Comparison of ENCODE assay signal across 8 mouse cellular contexts in genomic region chr5:127632167-127633145, GRCm38 (mm10). TPM values are rescaled to one million over a fixed set of nuclear protein-coding genes. Genes with fewer than 3 reads are reported as not detected.
A peak's percentile ranks its signal among the peaks of the same experiment; 100 is the strongest.
DNase-seq lines count a peak whose midpoint lies in the region; ATAC-seq lines count a peak whose summit lies in the region.

Gene Glt1d1, plus strand, starts transcription at chr5:127632262.
Gene Slc15a4, minus strand, starts transcription at chr5:127632897.

- DNase-seq in layer of hippocampus, adult 18-20 months (ENCODE audit: low spot score in 2 of 2), result peak in 1 of 2 experiments; percentile 46
- no peak for DNase-seq in layer of hippocampus, adult 9-10 months (ENCODE audit: low spot score)
- peak; percentile 65 to 73 for DNase-seq in cerebellum, postnatal 10 days
- DNase-seq in hindbrain, embryonic 10.5 days (ENCODE audit: low spot score), result peak; percentile 63
- DNase-seq in layer of hippocampus, postnatal 25 days (ENCODE audit: extremely low spot score in 1 of 2, low spot score in 1 of 2), result peak in 1 of 2 experiments; percentile 40
- DNase-seq in yolk sac, embryonic 10.5 days (ENCODE audit: low spot score), result no peak
- DNase-seq in gastrocnemius, postnatal 36 days, result no peak

- H3K27ac ChIP-seq in hindbrain, embryonic 10.5 days, result peak within 1 kb of the TSS; percentile 90
- peak within 1 kb of the TSS; percentile 42 for H3K27ac ChIP-seq in midbrain, embryonic 12.5 days (replicated peaks)

- H3K4me3 ChIP-seq in hindbrain, embryonic 10.5 days, result peak within 1 kb of the TSS; percentile 73
- peak within 1 kb of the TSS; percentile 64 for H3K4me3 ChIP-seq in midbrain, embryonic 12.5 days

- peaks cover 29% of the 10 kb centered on the region for H3K27me3 ChIP-seq in hindbrain, embryonic 10.5 days (ENCODE audit: insufficient read depth, poor library complexity, severe bottlenecking)
- H3K27me3 ChIP-seq in midbrain, embryonic 12.5 days, result peaks cover 21% of the 10 kb centered on the region; the same call in 1 of the 2 replicates

- WGBS in hindbrain, embryonic 10.5 days, result under 1% methylated on average over 62 of the region's 62 CpGs
- under 1% methylated on average over 60 of the region's 62 CpGs for WGBS in midbrain, embryonic 12.5 days

- peak within 1 kb of the TSS; percentile 97 for H3K4me2 ChIP-seq in midbrain, embryonic 12.5 days (replicated peaks)

- peak; percentile 87 for ATAC-seq in midbrain, embryonic 12.5 days (ENCODE audit: low FRiP score, low read depth)

- intact Hi-C loops in gastrocnemius, postnatal 36 days (cut with DNase I), result no loop called here

- H3K36me3 ChIP-seq in hindbrain, embryonic 10.5 days, result no peaks in the 10 kb centered on the region
- no peaks in the 10 kb centered on the region for H3K36me3 ChIP-seq in midbrain, embryonic 12.5 days

- peaks cover 21% of the 10 kb centered on the region for H3K4me1 ChIP-seq in hindbrain, embryonic 10.5 days (replicated peaks)
- H3K4me1 ChIP-seq in midbrain, embryonic 12.5 days, result peaks cover 15% of the 10 kb centered on the region

- H3K9me3 ChIP-seq in hindbrain, embryonic 10.5 days, result no peaks in the 10 kb centered on the region
- H3K9me3 ChIP-seq in midbrain, embryonic 12.5 days, result no peaks in the 10 kb centered on the region

- peak within 1 kb of the TSS; percentile 83 for H3K9ac ChIP-seq in midbrain, embryonic 12.5 days (replicated peaks)

RNA-seq across cellular contexts. Expression of gene Glt1d1, which starts in this region (rescaled TPM):
- total RNA-seq in layer of hippocampus, adult 18-20 months (2021), result 10 to 100 TPM; 18.4 to 23.7 TPM
- 0.46 and 2.0 TPM in 2 replicates for polyA plus RNA-seq in hindbrain, embryonic 10.5 days (2016; fragmentation: Nextera tagmentation; extraction: Ambion mirVana)
- 10 to 100 TPM; 21.3 to 23.0 TPM for total RNA-seq in layer of hippocampus, postnatal 25 days (2021)
- 0.80 and 1.4 TPM in 2 replicates for polyA plus RNA-seq in midbrain, embryonic 12.5 days (2016; fragmentation: Nextera tagmentation; extraction: Ambion mirVana)
- not detected for total RNA-seq in gastrocnemius, postnatal 36 days (2021)

RNA-seq across cellular contexts. Expression of gene Slc15a4, which starts in this region (rescaled TPM):
- total RNA-seq in layer of hippocampus, adult 18-20 months (2021), result 10 to 100 TPM; 26.9 to 29.0 TPM
- polyA plus RNA-seq in hindbrain, embryonic 10.5 days (2016; fragmentation: Nextera tagmentation; extraction: Ambion mirVana), result 24.6 and 27.0 TPM in 2 replicates
- 10 to 100 TPM; 23.7 to 27.2 TPM for total RNA-seq in layer of hippocampus, postnatal 25 days (2021)
- 26.4 and 28.4 TPM in 2 replicates for polyA plus RNA-seq in midbrain, embryonic 12.5 days (2016; fragmentation: Nextera tagmentation; extraction: Ambion mirVana)
- 10 to 100 TPM in 1 of 2 experiments, 1 to 10 TPM in 1; 9.9 to 11.5 TPM for total RNA-seq in gastrocnemius, postnatal 36 days (2021)

Comparison
In these comparisons a context has a peak if more than half of its experiments do, and no peak if none do; other contexts are left out.
1. RNA of gene Glt1d1 (total RNA-seq): 18.4 to 23.7 TPM in layer of hippocampus, adult 18-20 months and 21.3 to 23.0 TPM in layer of hippocampus, postnatal 25 days; not detected in gastrocnemius, postnatal 36 days; every median in the first group is over 10 times any median in the second.
2. DNase-seq: peak in cerebellum, postnatal 10 days (2 of 2) and hindbrain, embryonic 10.5 days (single experiment); none in layer of hippocampus, adult 9-10 months (single experiment), yolk sac, embryonic 10.5 days (single experiment) and gastrocnemius, postnatal 36 days (0 of 2).